Mouse (Mus musculus) midbrain, postnatal 0 days (tissue): ENCODE results near the gene Arhgef3. TPM values are rescaled to one million over a fixed set of nuclear protein-coding genes. Genes with fewer than 3 reads are reported as not detected.

Experiments
- ATAC-seq: fragments of 200-750 bp; cut with Nextera tagmentation; 2 replicates; pipeline ENCODE4 v1.8.0; 2017; ENCODE audit warnings: moderate number of reproducible peaks, mild to moderate bottlenecking, moderate TSS enrichment, moderate library complexity; ENCODE audit not compliant: low FRiP score
- DNase-seq: peaks from one replicate; pipeline ENCODE4 v3.0.0-alpha.2; 2015; ENCODE audit warnings: low spot score
- H3K27ac ChIP-seq: fragments of 300-500 bp; sonication (generic); 2 replicates; pipeline ENCODE4 v1.5.1; 2014; ENCODE audit warnings: low read depth, mild to moderate bottlenecking, low read length, mixed read lengths
- H3K27me3 ChIP-seq: fragments of 300-500 bp; sonication (generic); 2 replicates; pipeline ENCODE4 v1.6.1; 2014; ENCODE audit warnings: low read length, control low read depth, mixed read lengths; ENCODE audit not compliant: insufficient read depth
- H3K36me3 ChIP-seq: fragments of 300-500 bp; sonication (generic); 2 replicates; pipeline ENCODE4 v1.6.1; 2014; ENCODE audit warnings: low read length, control low read depth, mixed read lengths; ENCODE audit not compliant: insufficient read depth
- H3K4me1 ChIP-seq: fragments of 300-500 bp; sonication (generic); 2 replicates; pipeline ENCODE4 v1.6.1; 2014; ENCODE audit warnings: mild to moderate bottlenecking, control low read depth, antibody characterized with exemption, low read length, mixed read lengths; ENCODE audit not compliant: insufficient read depth
- H3K4me2 ChIP-seq: fragments of 300-500 bp; sonication (generic); 2 replicates; pipeline ENCODE4 v1.6.1; 2014; ENCODE audit warnings: low read depth, mild to moderate bottlenecking, low read length, mixed read lengths; ENCODE audit not compliant: poor library complexity, severe bottlenecking
- H3K4me3 ChIP-seq: fragments of 300-500 bp; sonication (generic); 2 replicates; pipeline ENCODE4 v1.5.1; 2014; ENCODE audit warnings: low read depth, mild to moderate bottlenecking, low read length, moderate library complexity
- H3K9ac ChIP-seq: fragments of 300-500 bp; sonication (generic); replicated peaks from 2 replicates; pipeline ENCODE4 v1.6.1; 2014; ENCODE audit warnings: mild to moderate bottlenecking, low read length, moderate library complexity, mixed read lengths; ENCODE audit not compliant: poor library complexity, severe bottlenecking
- H3K9me3 ChIP-seq: fragments of 300-500 bp; sonication (generic); 2 replicates; pipeline ENCODE4 v1.6.1; 2016; ENCODE audit warnings: low read length, control low read depth
- CTCF ChIP-seq: IDR thresholded peaks from 2 replicates; pipeline ENCODE4 v1.5.1; 2016; ENCODE audit warnings: antibody characterized with exemption, mild to moderate bottlenecking
- WGBS: fragments of 180-500 bp; shearing (Covaris S2); extraction: QIAGEN DNeasy Blood & Tissue Kit; methylation state at CpG from one replicate; pipeline ENCODE4 v1.1.7; 2014; 5-methylcytosine and 5-hydroxymethylcytosine counted together
- polyA plus RNA-seq: library from polyadenylated mRNA; unstranded; fragments of >200 nt; fragmentation: Nextera tagmentation; extraction: Ambion mirVana; gene quantifications from 2 replicates; pipeline ENCODE4 v1.2.1, GENCODE M21; 2015
- total RNA-seq: library from RNA; depleted of rRNA; stranded (reverse); fragments of >200 nt; gene quantifications from 2 replicates; pipeline ENCODE4 v1.2.3, GENCODE M21; 2014

The Arhgef3 gene
- total and polyA plus RNA-seq, 2 experiments from 2014 or later: 13.3 to 17.0 TPM

DNA sequence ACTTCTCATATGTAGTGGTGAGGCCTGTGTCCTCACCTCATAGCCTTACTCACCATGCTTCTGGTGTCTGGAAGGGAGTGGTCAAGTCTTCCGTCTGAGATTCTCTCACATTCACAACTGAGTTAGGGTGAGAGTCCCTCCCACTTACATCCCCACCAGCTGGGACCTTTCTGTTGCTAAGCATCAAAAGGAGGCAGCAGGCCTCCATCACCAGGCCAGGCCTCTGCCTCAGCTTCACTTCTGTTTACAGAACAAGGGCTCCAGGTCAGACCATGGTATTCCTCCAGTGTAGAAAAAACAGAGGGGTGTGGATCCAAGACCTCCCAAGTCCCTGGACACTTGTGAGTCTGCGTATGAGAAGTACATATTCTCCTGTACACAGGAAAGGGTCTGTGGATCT, 99.5 kb downstream of the Arhgef3 start:
- Histone ChIP-seq H3K9ac (no peak overlapping the region), H3K27me3 (no peaks in the 10 kb centered on the region), H3K36me3 (no peaks in the 10 kb centered on the region), H3K9me3 (no peaks in the 10 kb centered on the region), H3K4me3 (no peak overlapping the region), H3K4me1 (no peaks in the 10 kb centered on the region), H3K4me2 (no peak overlapping the region), H3K27ac (no peak overlapping the region)
- WGBS: 82% methylated on average over 2 of the region's 2 CpGs
- ATAC-seq (no peak), DNase-seq (no peak)
- TF ChIP-seq CTCF: no peak

DNA sequence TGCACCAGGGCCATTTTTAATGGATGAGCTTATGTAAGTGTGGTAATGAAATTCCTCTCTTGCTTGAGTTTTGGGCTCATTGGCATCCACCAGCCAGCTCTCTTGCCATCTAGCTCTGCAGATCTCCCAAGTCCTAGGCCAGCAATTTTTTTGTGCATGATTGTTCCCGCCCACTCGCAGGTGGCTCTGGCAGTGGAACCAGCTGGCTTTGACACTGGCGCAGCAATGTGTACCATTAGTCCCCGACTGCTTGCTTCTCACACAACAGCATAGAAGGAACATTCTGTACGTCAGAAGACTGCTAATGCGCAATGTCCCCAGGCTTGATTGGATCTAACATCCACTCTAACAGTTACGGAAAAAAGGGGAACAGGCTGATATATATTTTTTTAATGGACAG, 105.0 kb downstream of the Arhgef3 start:
- H3K36me3 ChIP-seq: no peaks in the 10 kb centered on the region
- no peaks in the 10 kb centered on the region for H3K4me1 ChIP-seq
- no peaks in the 10 kb centered on the region for H3K27me3 ChIP-seq
- H3K4me2 ChIP-seq: no peak overlapping the region
- no peaks in the 10 kb centered on the region for H3K9me3 ChIP-seq
- no peak overlapping the region for H3K27ac ChIP-seq
- TF ChIP-seq CTCF: no peak
- H3K9ac ChIP-seq: no peak overlapping the region
- no peak for ATAC-seq
- 82% methylated on average over 7 of the region's 7 CpGs for WGBS
- DNase-seq: no peak
- H3K4me3 ChIP-seq: no peak overlapping the region

DNA sequence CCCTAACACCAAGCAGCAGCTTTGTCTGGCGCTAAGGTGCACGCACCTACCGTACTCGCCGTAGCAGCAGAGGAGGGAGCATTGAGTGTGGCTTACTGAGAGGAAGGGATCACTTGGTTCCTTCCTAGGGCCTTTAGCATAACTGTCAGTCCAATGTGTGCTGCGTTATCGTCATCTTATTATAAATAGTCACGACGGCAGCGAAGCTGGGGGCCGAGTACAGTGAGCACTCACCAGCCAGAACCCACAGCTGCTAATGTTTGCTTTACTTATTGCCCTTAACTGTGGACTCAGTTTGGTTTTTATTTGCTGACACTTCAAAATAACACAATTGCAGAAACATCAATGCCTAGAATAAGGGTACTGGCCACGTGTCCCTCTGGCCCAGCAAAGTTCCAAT, 105.6 kb downstream of the Arhgef3 start:
- Histone ChIP-seq H3K27me3 (no peaks in the 10 kb centered on the region), H3K4me3 (no peak overlapping the region), H3K4me1 (no peaks in the 10 kb centered on the region), H3K4me2 (no peak overlapping the region), H3K27ac (no peak overlapping the region), H3K9ac (no peak overlapping the region), H3K9me3 (no peaks in the 10 kb centered on the region), H3K36me3 (no peaks in the 10 kb centered on the region)
- DNase-seq: no peak
- no peak for TF ChIP-seq CTCF
- no peak for ATAC-seq
- WGBS: 90% methylated on average over 12 of the region's 12 CpGs

DNA sequence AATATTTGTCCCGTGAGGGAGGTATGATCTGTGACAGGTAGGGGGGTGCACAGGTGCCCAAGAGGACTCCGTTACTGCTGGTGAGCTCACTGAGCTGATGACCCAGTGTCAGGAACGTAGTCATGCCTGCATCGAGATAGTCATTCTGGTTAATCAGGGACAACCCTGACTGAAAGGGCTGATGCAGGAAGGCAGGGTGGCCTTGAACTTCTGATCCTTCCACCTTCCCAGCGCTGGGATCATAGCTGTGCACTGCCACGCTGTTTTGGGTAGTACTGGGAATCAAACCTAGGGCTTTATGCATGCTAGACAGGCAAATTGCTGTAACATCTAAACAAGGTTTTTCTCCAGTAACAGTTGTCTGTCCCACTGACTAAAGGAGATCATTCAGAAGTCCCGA, 109.9 kb downstream of the Arhgef3 start:
- WGBS: 92% methylated on average over 7 of the region's 7 CpGs
- H3K27ac ChIP-seq: no peak overlapping the region
- H3K4me3 ChIP-seq: no peak overlapping the region
- no peaks in the 10 kb centered on the region for H3K36me3 ChIP-seq
- no peaks in the 10 kb centered on the region for H3K27me3 ChIP-seq
- H3K4me1 ChIP-seq: no peaks in the 10 kb centered on the region
- no peak for ATAC-seq
- no peak for DNase-seq
- no peak for TF ChIP-seq CTCF
- H3K4me2 ChIP-seq: no peak overlapping the region
- H3K9me3 ChIP-seq: no peaks in the 10 kb centered on the region
- H3K9ac ChIP-seq: no peak overlapping the region

DNA sequence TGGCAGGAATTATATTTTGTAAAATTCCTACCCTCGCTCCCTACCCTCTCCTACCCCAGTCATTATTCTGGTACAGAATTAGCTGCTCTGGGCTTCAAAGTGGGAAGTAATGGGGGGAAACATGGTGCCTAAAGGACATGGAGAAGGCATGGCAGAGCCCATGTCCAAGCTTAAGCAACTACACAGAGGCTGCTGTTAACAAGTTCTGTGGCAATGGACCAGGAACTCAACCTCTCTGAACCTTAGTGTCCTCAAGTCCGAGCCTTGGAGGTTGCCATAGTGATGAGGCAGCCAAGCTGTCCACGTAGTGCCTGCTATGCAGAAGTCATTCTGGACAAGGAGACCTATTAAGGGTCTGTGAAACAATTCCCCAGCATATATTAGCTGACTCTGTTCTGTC, 111.6 kb downstream of the Arhgef3 start:
- Histone ChIP-seq H3K36me3 (no peaks in the 10 kb centered on the region), H3K4me3 (no peak overlapping the region), H3K4me2 (no peak overlapping the region), H3K4me1 (no peaks in the 10 kb centered on the region), H3K9ac (no peak overlapping the region), H3K27me3 (no peaks in the 10 kb centered on the region), H3K27ac (no peak overlapping the region), H3K9me3 (no peaks in the 10 kb centered on the region)
- WGBS: 63% methylated on average over 3 of the region's 3 CpGs
- ATAC-seq (no peak), DNase-seq (no peak)
- TF ChIP-seq CTCF: no peak

DNA sequence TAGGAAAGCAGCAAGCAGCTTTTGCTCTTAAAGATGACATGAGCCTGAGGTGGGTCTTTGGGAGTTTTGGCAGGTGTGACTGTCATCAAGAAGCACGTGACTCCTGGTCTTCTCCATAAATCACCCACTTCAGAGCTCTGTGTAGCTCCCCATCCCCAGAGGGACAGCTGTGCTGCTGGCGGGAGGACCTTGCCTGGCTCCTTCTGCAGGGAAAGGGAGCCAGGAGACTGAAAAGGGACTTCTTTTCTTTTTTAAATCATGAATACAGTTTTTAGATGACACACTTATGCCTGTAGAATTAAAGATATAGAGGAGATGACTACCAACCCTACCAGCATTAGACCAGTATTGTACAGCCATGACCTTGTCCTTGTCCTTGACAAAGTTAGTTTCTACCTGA, 113.6 kb downstream of the Arhgef3 start:
- no peak overlapping the region for H3K27ac ChIP-seq
- DNase-seq (no peak), ATAC-seq (no peak)
- no peak for TF ChIP-seq CTCF
- WGBS: 75% methylated on average over 2 of the region's 2 CpGs
- no peak overlapping the region for H3K4me2 ChIP-seq
- no peak overlapping the region for H3K9ac ChIP-seq
- H3K36me3 ChIP-seq: no peaks in the 10 kb centered on the region
- no peaks in the 10 kb centered on the region for H3K4me1 ChIP-seq
- no peaks in the 10 kb centered on the region for H3K27me3 ChIP-seq
- no peak overlapping the region for H3K4me3 ChIP-seq
- H3K9me3 ChIP-seq: no peaks in the 10 kb centered on the region
